Mouse (Mus musculus) kidney, adult 2 months (tissue): ENCODE measurements around the gene Upf1.

Experiments used
- CTCF ChIP-seq: fragments of 200-500 bp; conservative IDR thresholded peaks from 2 replicates; pipeline ENCODE4 v1.5.1; 2011; ENCODE audit warnings: low read depth, mild to moderate bottlenecking, control low read depth, low read length, moderate library complexity, mixed read lengths; ENCODE audit not compliant: insufficient read depth, insufficient read length
- POLR2A ChIP-seq: fragments of 200-500 bp; IDR thresholded peaks from one replicate; pipeline ENCODE4 v1.6.1; 2011; ENCODE audit warnings: low read depth, low read length, control low read depth

DNA sequence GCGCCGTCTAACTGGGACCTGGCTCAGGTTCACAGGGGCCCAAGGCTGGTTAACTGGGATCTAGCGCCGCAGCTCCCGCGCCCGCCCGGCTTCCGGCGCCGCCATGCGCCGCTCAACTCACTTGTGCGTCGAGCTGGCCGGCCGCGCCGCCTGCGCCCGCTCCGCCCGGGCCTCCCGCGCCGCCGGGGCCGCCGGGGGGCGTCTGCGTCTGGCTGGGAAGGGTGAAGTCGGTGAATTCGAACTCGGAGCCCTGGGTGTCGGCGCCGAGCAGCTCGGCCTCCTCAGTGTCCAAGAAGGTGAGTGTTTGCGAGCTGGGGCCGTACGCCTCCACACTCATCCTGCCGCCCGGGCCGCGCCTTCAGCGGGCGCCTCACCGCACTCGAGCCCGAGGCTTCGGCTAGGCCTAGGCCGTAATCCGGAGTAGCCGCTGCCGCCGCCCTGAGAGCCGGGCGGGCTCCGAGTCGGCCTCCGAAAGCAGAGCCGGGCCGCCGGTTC, 374 bp downstream of the Upf1 start:
- no peak for TF ChIP-seq POLR2A
- no peak for TF ChIP-seq CTCF
